In genomic region chr2:33440893-33441292, GRCm38 (mm10) we compare ENCODE assay signal across 14 mouse cellular contexts. TPM values are rescaled to one million over a fixed set of nuclear protein-coding genes. Genes with fewer than 3 reads are reported as not detected.
DNase-seq lines count a peak whose midpoint lies in the region; ATAC-seq and TF ChIP-seq lines count a peak whose summit lies in the region.
"Had no signal": no experiment of that assay in that cellular context is flagged by ENCODE, and none has a peak within 500 bp of the region (broad histone marks: within the 10 kb centered on the region; RNA-seq: fewer than 3 reads in every experiment).

No protein-coding gene starts in this region.

- no peak for TF ChIP-seq EP300 in lung, postnatal 0 days (IDR thresholded peaks at IDR 0.05)

- TF ChIP-seq CTCF in lung, embryonic 14.5 days (IDR thresholded peaks at IDR 0.05; ENCODE audit: low read depth) = no peak
- TF ChIP-seq CTCF in lung, postnatal 0 days (IDR thresholded peaks at IDR 0.05) = no peak

- peaks cover 6% of the 10 kb centered on the region for H3K4me1 ChIP-seq in lung, embryonic 14.5 days (ENCODE audit: insufficient read depth)
- H3K4me1 ChIP-seq in lung, postnatal 0 days (ENCODE audit: insufficient read depth, low read depth, low read length) = peaks cover 2% of the 10 kb centered on the region; the same call in 1 of the 2 replicates
- H3K4me1 ChIP-seq in liver, embryonic 11.5 days (replicated peaks; ENCODE audit: control insufficient read depth, insufficient read depth, low read length) = peaks cover 9% of the 10 kb centered on the region; the same call in 1 of the 2 replicates

- no peak for ATAC-seq in CD4-positive, CD25-positive, alpha-beta regulatory T cell, adult 4 months
- no peak for ATAC-seq in lung, embryonic 14.5 days (ENCODE audit: insufficient read depth)
- no peak for ATAC-seq in lung, postnatal 0 days
- ATAC-seq in liver, embryonic 11.5 days (replicated peaks; ENCODE audit: low FRiP score) = no peak
- ATAC-seq: Patski had no signal

- no peaks in the 10 kb centered on the region for H3K27me3 ChIP-seq in lung, embryonic 14.5 days (ENCODE audit: insufficient read depth, low read length)
- H3K27me3 ChIP-seq in lung, postnatal 0 days (replicated peaks; ENCODE audit: insufficient read depth, low read length) = no peaks in the 10 kb centered on the region
- H3K27me3 ChIP-seq in liver, embryonic 11.5 days (replicated peaks; ENCODE audit: control insufficient read depth, insufficient read depth, low read length) = no peaks in the 10 kb centered on the region
- H3K27me3 ChIP-seq: Patski had no signal

- intact Hi-C loops in left cerebral cortex, postnatal 25 days (cut with DNase I) = no loop called here

- no peak overlapping the region for H3K4me2 ChIP-seq in lung, embryonic 14.5 days
- no peak overlapping the region for H3K4me2 ChIP-seq in lung, postnatal 0 days (replicated peaks; ENCODE audit: low read depth, low read length)
- no peak overlapping the region for H3K4me2 ChIP-seq in liver, embryonic 11.5 days
- H3K4me2 ChIP-seq: limb, embryonic 15.5 days had no signal

- 25% methylated on average over 4 of the region's 4 CpGs for WGBS in lung, embryonic 14.5 days
- WGBS in lung, postnatal 0 days = 28% methylated on average over 4 of the region's 4 CpGs
- WGBS in liver, embryonic 11.5 days = 31% methylated on average over 4 of the region's 4 CpGs

- no peak overlapping the region for H3K4me3 ChIP-seq in lung, embryonic 14.5 days (ENCODE audit: low read depth, low read length)
- H3K4me3 ChIP-seq in lung, postnatal 0 days (ENCODE audit: low read depth, low read length) = no peak overlapping the region
- H3K4me3 ChIP-seq in liver, embryonic 11.5 days (ENCODE audit: low read depth, low read length) = no peak overlapping the region
- H3K4me3 ChIP-seq: heart, adult 2 months; limb, embryonic 15.5 days had no signal

- H3K9ac ChIP-seq in lung, embryonic 14.5 days = no peak overlapping the region
- no peak overlapping the region for H3K9ac ChIP-seq in lung, postnatal 0 days (replicated peaks; ENCODE audit: low read depth)
- no peak overlapping the region for H3K9ac ChIP-seq in liver, embryonic 11.5 days (ENCODE audit: low read depth, low read length)
- H3K9ac ChIP-seq: limb, embryonic 15.5 days had no signal

- H3K27ac ChIP-seq in lung, embryonic 14.5 days (ENCODE audit: low read depth) = no peak overlapping the region
- H3K27ac ChIP-seq in lung, postnatal 0 days (ENCODE audit: low read length) = no peak overlapping the region
- no peak overlapping the region for H3K27ac ChIP-seq in liver, embryonic 11.5 days (ENCODE audit: low read depth, low read length)
- H3K27ac ChIP-seq: heart, adult 2 months; limb, embryonic 15.5 days had no signal

- no peaks in the 10 kb centered on the region for H3K36me3 ChIP-seq in lung, embryonic 14.5 days (ENCODE audit: insufficient read depth)
- H3K36me3 ChIP-seq in lung, postnatal 0 days (ENCODE audit: insufficient read depth, low read length) = no peaks in the 10 kb centered on the region
- no peaks in the 10 kb centered on the region for H3K36me3 ChIP-seq in liver, embryonic 11.5 days (ENCODE audit: control insufficient read depth, insufficient read depth, low read length)
- H3K36me3 ChIP-seq: limb, embryonic 15.5 days had no signal

- no peaks in the 10 kb centered on the region for H3K9me3 ChIP-seq in lung, embryonic 14.5 days (ENCODE audit: low read depth, low read length)
- no peaks in the 10 kb centered on the region for H3K9me3 ChIP-seq in lung, postnatal 0 days (ENCODE audit: low read length)
- no peaks in the 10 kb centered on the region for H3K9me3 ChIP-seq in liver, embryonic 11.5 days (ENCODE audit: control insufficient read depth, low read length)
- H3K9me3 ChIP-seq: limb, embryonic 15.5 days had no signal

- DNase-seq in CD4-positive, CD25-positive, alpha-beta regulatory T cell, adult 2 months (ENCODE audit: low read depth, low spot score) = peak; percentile 52
- DNase-seq in lung, embryonic 14.5 days = peak; percentile 32
- DNase-seq in lung, postnatal 0 days (ENCODE audit: low spot score) = no peak
- DNase-seq in brain, adult 2 months (ENCODE audit: low read depth, low spot score) = peak; percentile 93
- peak; percentile 80 to 92 for DNase-seq in left cerebral cortex, postnatal 25 days (ENCODE audit: low spot score in 2 of 2)
- DNase-seq in T-cell, adult 2 months (ENCODE audit: low spot score) = no peak
- DNase-seq in liver, embryonic 11.5 days (ENCODE audit: low spot score) = no peak
- DNase-seq: cerebellum, postnatal 25 days; heart, adult 2 months; heart, postnatal 36 days; lung, postnatal 14 days had no signal

RNA-seq across cellular contexts. Expression of gene Zbtb34, which starts 9.8 kb away (rescaled TPM):
- 1 to 10 TPM; 1.4 TPM for polyA plus RNA-seq in CD4-positive, CD25-positive, alpha-beta regulatory T cell, adult 4 months (2017; shearing (Covaris generic))
- 9.6 and 10.8 TPM in 2 replicates for polyA plus RNA-seq in lung, embryonic 14.5 days (2014; fragmentation: Nextera tagmentation; extraction: Ambion mirVana)
- polyA plus RNA-seq in lung, postnatal 0 days (2015; fragmentation: Nextera tagmentation; extraction: Ambion mirVana) = 4.5 and 4.9 TPM in 2 replicates
- 10 to 100 TPM; 24.2 to 26.2 TPM for total RNA-seq in left cerebral cortex, postnatal 25 days (2021)
- polyA plus RNA-seq in liver, embryonic 11.5 days (2014; fragmentation: Nextera tagmentation; extraction: Ambion mirVana) = 6.1 and 7.6 TPM in 2 replicates

RNA-seq across cellular contexts. Expression of gene Zbtb43, which starts 27.5 kb away (rescaled TPM):
- polyA plus RNA-seq in CD4-positive, CD25-positive, alpha-beta regulatory T cell, adult 4 months (2017; shearing (Covaris generic)) = 10 to 100 TPM; 18.3 to 24.0 TPM
- 16.4 and 17.2 TPM in 2 replicates for polyA plus RNA-seq in lung, embryonic 14.5 days (2014; fragmentation: Nextera tagmentation; extraction: Ambion mirVana)
- 11.4 and 12.0 TPM in 2 replicates for polyA plus RNA-seq in lung, postnatal 0 days (2015; fragmentation: Nextera tagmentation; extraction: Ambion mirVana)
- total RNA-seq in left cerebral cortex, postnatal 25 days (2021) = 10 to 100 TPM; 30.9 to 36.0 TPM
- 12.0 and 14.1 TPM in 2 replicates for polyA plus RNA-seq in liver, embryonic 11.5 days (2014; fragmentation: Nextera tagmentation; extraction: Ambion mirVana)

Comparison
In these comparisons a context has a peak if more than half of its experiments do, and no peak if none do; other contexts are left out.
1. DNase-seq: peak in CD4-positive, CD25-positive, alpha-beta regulatory T cell, adult 2 months (single experiment), lung, embryonic 14.5 days (single experiment), brain, adult 2 months (single experiment) and left cerebral cortex, postnatal 25 days (2 of 2); none in lung, postnatal 0 days (single experiment), T-cell, adult 2 months (single experiment) and liver, embryonic 11.5 days (single experiment).